Mouse (Mus musculus) liver, postnatal 0 days (tissue): ENCODE measurements at regions not wholly inside any gene's neighbourhood (a gene's known extent, or its start where the extent isn't known, plus 50 kb on each side); places are given as distances from the start of the nearest gene placed in this dataset.

Experiments used
- ATAC-seq: fragments of 200-750 bp; cut with Nextera tagmentation; 2 replicates; pipeline ENCODE4 v1.8.0; 2017; ENCODE audit warnings: mild to moderate bottlenecking, moderate library complexity
- DNase-seq: peaks from one replicate; pipeline ENCODE4 v3.0.0-alpha.2; 2016
- H3K27ac ChIP-seq: fragments of 300-500 bp; sonication (generic); 2 replicates; pipeline ENCODE4 v1.5.1; 2014; ENCODE audit warnings: antibody characterized with exemption, moderate library complexity, mild to moderate bottlenecking, low read depth
- H3K27me3 ChIP-seq: fragments of 300-500 bp; sonication (generic); 2 replicates; pipeline ENCODE4 v1.6.1; 2014; ENCODE audit warnings: low read length, control low read depth, mixed read lengths; ENCODE audit not compliant: insufficient read depth
- H3K36me3 ChIP-seq: fragments of 300-500 bp; sonication (generic); replicated peaks from 2 replicates; pipeline ENCODE4 v1.6.1; 2014; ENCODE audit warnings: mild to moderate bottlenecking, control low read depth, low read length, moderate library complexity, mixed read lengths; ENCODE audit not compliant: insufficient read depth
- H3K4me1 ChIP-seq: fragments of 300-500 bp; sonication (generic); 2 replicates; pipeline ENCODE4 v1.6.1; 2014; ENCODE audit warnings: antibody characterized with exemption, mild to moderate bottlenecking, control low read depth; ENCODE audit not compliant: insufficient read depth
- H3K4me2 ChIP-seq: fragments of 300-500 bp; sonication (generic); 2 replicates; pipeline ENCODE4 v1.6.1; 2014; ENCODE audit warnings: low read depth, mild to moderate bottlenecking, low read length, moderate library complexity, mixed read lengths
- H3K4me3 ChIP-seq: fragments of 300-500 bp; sonication (generic); 2 replicates; pipeline ENCODE4 v1.5.1; 2014; ENCODE audit warnings: low read depth, low read length
- H3K9ac ChIP-seq: fragments of 300-500 bp; sonication (generic); replicated peaks from 2 replicates; pipeline ENCODE4 v1.6.1; 2014; ENCODE audit warnings: mild to moderate bottlenecking, moderate library complexity
- H3K9me3 ChIP-seq: fragments of 300-500 bp; sonication (generic); 2 replicates; pipeline ENCODE4 v1.6.1; 2016; ENCODE audit warnings: mild to moderate bottlenecking, control low read depth, low read length, mixed read lengths
- CTCF ChIP-seq: sonication (generic); IDR thresholded peaks from 2 replicates; pipeline ENCODE4 v1.5.1; 2016; ENCODE audit warnings: antibody characterized with exemption, low read depth
- EP300 ChIP-seq: IDR thresholded peaks from 2 replicates; pipeline ENCODE4 v1.6.1; 2016; ENCODE audit warnings: antibody characterized with exemption, low read depth, mild to moderate bottlenecking
- WGBS: fragments of 180-500 bp; shearing (Covaris S2); extraction: QIAGEN DNeasy Blood & Tissue Kit; methylation state at CpG from one replicate; pipeline ENCODE4 v1.1.7; 2014; ENCODE audit not compliant: insufficient replicate concordance; 5-methylcytosine and 5-hydroxymethylcytosine counted together

DNA sequence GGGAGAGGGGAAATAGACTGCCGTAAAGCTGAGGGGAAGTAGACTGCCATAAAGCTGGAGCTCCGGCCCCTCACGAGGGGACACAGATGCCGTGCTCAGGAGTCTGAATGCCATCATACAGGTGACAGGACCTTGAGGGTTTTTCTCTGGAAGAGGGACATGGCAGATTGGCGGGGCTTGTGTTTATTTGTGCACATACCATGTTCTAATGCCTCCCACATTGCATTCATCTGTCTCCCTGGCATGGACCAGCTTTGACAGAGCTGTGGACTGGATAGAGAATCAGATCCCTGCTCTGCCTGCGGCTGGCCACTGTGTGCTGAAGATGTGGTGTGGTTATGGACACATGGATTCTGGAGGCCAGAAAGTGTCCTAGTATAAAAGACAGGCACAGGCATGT is 95.3 kb upstream of the Zc3h12a start:
- 42% methylated on average over 6 of the region's 6 CpGs for WGBS
- H3K4me3 ChIP-seq: no peak overlapping the region
- H3K9ac ChIP-seq: no peak overlapping the region
- no peaks in the 10 kb centered on the region for H3K27me3 ChIP-seq
- H3K4me2 ChIP-seq: no peak overlapping the region
- ATAC-seq: no peak
- no peaks in the 10 kb centered on the region for H3K36me3 ChIP-seq
- no peak overlapping the region for H3K27ac ChIP-seq
- no peak for DNase-seq
- H3K4me1 ChIP-seq: no peaks in the 10 kb centered on the region
- TF ChIP-seq EP300: no peak
- TF ChIP-seq CTCF: no peak
- peaks cover 5% of the 10 kb centered on the region; the same call in 1 of the 2 replicates for H3K9me3 ChIP-seq

DNA sequence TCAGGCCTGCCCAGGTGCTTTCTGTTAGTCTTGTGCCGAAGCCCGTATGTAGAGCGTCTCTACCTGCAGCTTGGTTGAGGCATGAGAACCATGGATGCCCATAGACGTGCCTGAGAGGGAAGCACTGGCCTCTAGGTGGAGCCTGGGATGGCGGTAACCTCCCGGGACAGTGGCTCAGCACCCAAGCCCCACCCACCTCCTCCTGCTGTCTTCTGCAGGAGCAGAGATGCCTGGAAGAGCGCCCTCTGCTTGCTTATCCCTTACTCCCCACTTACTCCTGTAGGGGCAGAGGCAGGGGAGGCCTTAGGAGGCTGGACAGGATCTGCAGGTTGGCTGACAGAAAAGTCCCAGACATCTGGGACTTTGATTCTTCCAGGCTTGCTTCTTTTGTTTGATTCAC is 92.7 kb upstream of the Zc3h12a start:
- H3K27me3 ChIP-seq: no peaks in the 10 kb centered on the region
- no peaks in the 10 kb centered on the region for H3K4me1 ChIP-seq
- no peaks in the 10 kb centered on the region for H3K36me3 ChIP-seq
- H3K27ac ChIP-seq: no peak overlapping the region
- 25% methylated on average over 7 of the region's 7 CpGs for WGBS
- H3K9ac ChIP-seq: no peak overlapping the region
- no peak overlapping the region for H3K4me3 ChIP-seq
- H3K4me2 ChIP-seq: no peak overlapping the region
- no peaks in the 10 kb centered on the region for H3K9me3 ChIP-seq
- ATAC-seq (no peak), DNase-seq (peak; percentile 18)
- no peak for TF ChIP-seq EP300
- peak; percentile 32 for TF ChIP-seq CTCF

DNA sequence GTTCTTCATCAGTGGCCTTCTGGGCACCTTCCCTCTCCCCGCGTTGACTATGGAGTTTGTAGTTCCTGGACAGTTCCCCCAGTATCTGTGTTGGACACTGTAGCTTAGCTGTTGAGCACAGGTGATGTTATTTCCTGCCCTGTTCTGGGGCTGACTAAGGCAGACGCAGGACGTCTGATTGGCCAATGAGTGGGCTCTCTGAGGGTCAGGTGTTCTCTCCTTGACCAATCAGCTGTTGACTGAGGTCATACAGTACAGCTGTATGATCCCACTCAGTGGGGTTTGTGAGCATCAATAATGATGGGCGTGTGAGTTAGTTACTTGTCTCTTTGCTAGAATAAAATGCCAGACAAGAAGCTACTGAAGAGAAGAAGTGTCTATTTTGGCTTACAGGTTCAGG is 91.6 kb upstream of the Zc3h12a start:
- H3K36me3 ChIP-seq: no peaks in the 10 kb centered on the region
- H3K27ac ChIP-seq: no peak overlapping the region
- H3K9ac ChIP-seq: no peak overlapping the region
- no peak overlapping the region for H3K4me3 ChIP-seq
- ATAC-seq: no peak
- no peaks in the 10 kb centered on the region for H3K9me3 ChIP-seq
- H3K4me2 ChIP-seq: no peak overlapping the region
- DNase-seq: no peak
- no peaks in the 10 kb centered on the region for H3K4me1 ChIP-seq
- TF ChIP-seq CTCF: no peak
- TF ChIP-seq EP300: no peak
- 70% methylated on average over 5 of the region's 5 CpGs for WGBS
- no peaks in the 10 kb centered on the region for H3K27me3 ChIP-seq

DNA sequence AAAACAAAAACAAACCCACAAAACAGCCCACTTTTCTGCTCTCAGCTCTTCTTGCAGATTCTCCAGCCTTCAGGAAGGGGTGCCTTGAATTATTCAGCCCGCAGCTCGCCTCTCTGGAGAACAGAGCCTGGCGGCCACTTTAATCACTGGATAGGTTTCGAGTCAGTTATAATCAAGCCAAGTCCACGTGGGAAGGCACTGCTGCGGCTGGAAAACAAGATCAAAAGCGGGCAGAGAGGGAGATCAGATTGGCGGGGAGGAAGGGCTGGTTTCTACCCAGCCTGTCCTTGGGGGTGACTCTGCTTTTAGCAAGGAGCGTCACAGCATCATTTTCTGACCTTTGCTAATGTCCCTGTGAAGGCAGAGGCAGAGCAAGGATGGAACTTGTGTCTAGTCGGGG is 86.7 kb upstream of the Zc3h12a start:
- 58% methylated on average over 10 of the region's 10 CpGs for WGBS
- H3K27me3 ChIP-seq: no peaks in the 10 kb centered on the region
- no peak for DNase-seq

DNA sequence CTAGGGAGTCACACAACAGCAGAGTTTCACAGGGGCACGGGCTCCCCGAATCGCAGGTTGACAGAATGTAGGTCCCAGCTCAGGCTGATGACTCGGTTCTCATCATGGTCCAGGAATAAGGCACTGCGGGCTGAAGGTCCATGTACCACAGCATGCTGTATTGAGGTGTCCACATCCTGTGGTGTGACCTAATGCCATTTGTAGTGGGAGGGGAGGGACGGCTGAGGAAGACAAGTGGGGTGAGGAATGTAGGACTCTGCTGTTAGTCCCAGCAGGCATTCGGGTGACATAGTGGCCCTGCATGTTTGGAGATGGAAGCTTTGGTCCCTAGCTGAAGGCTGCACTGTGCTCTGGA is 84.5 kb upstream of the Zc3h12a start:
- Histone ChIP-seq H3K4me2 (no peak overlapping the region), H3K27ac (no peak overlapping the region), H3K9me3 (no peaks in the 10 kb centered on the region), H3K4me1 (no peaks in the 10 kb centered on the region), H3K36me3 (no peaks in the 10 kb centered on the region), H3K27me3 (no peaks in the 10 kb centered on the region), H3K9ac (no peak overlapping the region), H3K4me3 (no peak overlapping the region)
- TF ChIP-seq EP300 (no peak), CTCF (no peak)
- DNase-seq (no peak), ATAC-seq (no peak)
- 20% methylated on average over 7 of the region's 7 CpGs for WGBS

More for the DNA sequence above, 86.7 kb upstream of the Zc3h12a start:
- Histone ChIP-seq H3K36me3 (no peaks in the 10 kb centered on the region), H3K27ac (no peak overlapping the region), H3K9ac (no peak overlapping the region), H3K4me2 (no peak overlapping the region), H3K4me3 (no peak overlapping the region), H3K9me3 (no peaks in the 10 kb centered on the region), H3K4me1 (no peaks in the 10 kb centered on the region)
- TF ChIP-seq CTCF: no peak
- no peak for TF ChIP-seq EP300
- no peak for ATAC-seq

DNA sequence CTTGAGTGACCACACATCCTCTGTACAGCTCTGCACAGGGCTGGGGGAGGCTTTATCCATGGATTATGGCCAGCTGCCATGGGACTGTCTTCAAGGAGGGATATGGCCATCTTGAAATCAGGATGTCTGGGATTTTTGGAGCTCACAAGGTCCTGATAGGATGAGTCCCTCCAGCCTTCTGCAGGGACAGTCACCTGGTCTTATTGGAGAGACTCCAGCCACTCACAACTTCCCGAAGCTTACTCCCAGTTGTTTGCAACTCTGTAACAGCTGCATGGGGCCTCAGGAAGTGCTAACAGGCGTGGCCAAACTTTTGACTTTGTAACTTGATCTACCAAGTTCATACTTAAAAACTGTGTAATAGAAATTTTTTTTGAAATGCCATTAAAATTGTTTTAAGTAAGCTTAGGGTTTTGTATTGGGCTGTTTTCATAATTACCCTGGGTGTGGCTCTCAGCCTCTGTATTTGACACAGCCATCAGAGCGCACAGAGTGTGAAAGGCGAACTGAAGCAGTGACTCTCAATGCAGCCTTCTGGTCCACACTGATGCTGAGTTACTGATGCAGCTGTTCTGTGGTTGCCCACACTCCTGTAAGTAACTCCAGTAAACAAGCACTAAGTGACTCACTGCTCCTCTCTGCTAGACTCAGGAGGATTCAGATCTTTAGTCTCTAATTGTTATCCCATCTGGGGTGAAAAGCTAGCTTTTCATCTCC is 84.0 kb upstream of the Zc3h12a start:
- no peak for DNase-seq
- Histone ChIP-seq H3K4me3 (no peak overlapping the region), H3K27me3 (no peaks in the 10 kb centered on the region), H3K9me3 (no peaks in the 10 kb centered on the region), H3K27ac (no peak overlapping the region), H3K4me2 (no peak overlapping the region), H3K4me1 (no peaks in the 10 kb centered on the region), H3K9ac (no peak overlapping the region), H3K36me3 (no peaks in the 10 kb centered on the region)
- TF ChIP-seq EP300: no peak
- 29% methylated on average over 4 of the region's 4 CpGs for WGBS
- ATAC-seq: no peak

DNA sequence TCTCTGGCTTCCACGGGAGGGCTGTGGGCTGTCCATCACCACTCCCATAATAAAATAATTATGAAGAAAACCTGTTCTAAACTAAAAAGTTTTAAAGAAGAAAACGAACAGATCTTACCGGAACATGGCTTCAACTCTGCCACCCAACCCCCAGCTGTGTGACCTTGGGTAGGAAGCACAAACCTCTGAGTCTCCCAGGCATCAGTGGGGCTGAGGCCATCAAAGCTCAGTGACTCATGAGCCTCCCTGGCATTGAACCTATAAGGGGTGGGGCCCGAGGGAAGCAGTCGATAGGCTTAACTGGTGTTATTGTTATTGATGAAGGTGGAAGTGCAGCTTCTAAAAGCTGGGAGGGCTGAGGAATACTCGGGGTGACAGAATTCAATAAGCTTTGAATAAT is 83.1 kb upstream of the Zc3h12a start:
- TF ChIP-seq EP300: no peak
- no peak for TF ChIP-seq CTCF
- 68% methylated on average over 6 of the region's 6 CpGs for WGBS

More for the DNA sequence above, 83.1 kb upstream of the Zc3h12a start:
- Histone ChIP-seq H3K9ac (no peak overlapping the region), H3K4me3 (no peak overlapping the region), H3K4me2 (no peak overlapping the region), H3K4me1 (no peaks in the 10 kb centered on the region), H3K27me3 (no peaks in the 10 kb centered on the region), H3K36me3 (no peaks in the 10 kb centered on the region), H3K9me3 (no peaks in the 10 kb centered on the region), H3K27ac (no peak overlapping the region)
- no peak for DNase-seq
- no peak for ATAC-seq
